Mouse (Mus musculus) mesoderm, embryonic 11.5 days (tissue): ENCODE data around the gene Sema4b.

Source experiments
- DNase-seq: peaks from one replicate; pipeline ENCODE4 v3.0.0-alpha.2; 2012; ENCODE audit warnings: low read depth, low spot score

Sema4b gene

GRCm38 (mm10) chr7:80215398-80215797 is 28.8 kb downstream of the Sema4b start:
- peak; percentile 82 for DNase-seq

- no peak for DNase-seq
Measured at GRCm38 (mm10) chr7:80216566-80216965, 29.9 kb downstream of the Sema4b start.

GRCm38 (mm10) chr7:80218666-80219065 is 32.0 kb downstream of the Sema4b start:
- DNase-seq, result no peak

GRCm38 (mm10) chr7:80220237-80220797 is 33.7 kb downstream of the Sema4b start:
- no peak for DNase-seq

- no peak for DNase-seq
Measured at GRCm38 (mm10) chr7:80221179-80221750, 34.6 kb downstream of the Sema4b start.

GRCm38 (mm10) chr7:80227065-80227464 is 40.4 kb downstream of the Sema4b start:
- DNase-seq, result no peak

GRCm38 (mm10) chr7:80230196-80230595 is 43.6 kb downstream of the Sema4b start:
- no peak for DNase-seq

GRCm38 (mm10) chr7:80231971-80232488 is 45.4 kb downstream of the Sema4b start:
- DNase-seq, result no peak

- DNase-seq, result peak; percentile 99
Measured at GRCm38 (mm10) chr7:80232489-80233029, 45.9 kb downstream of the Sema4b start, which contains the start of the genes Cib1 and Gdpgp1. Cib1 (minus strand) TSS chr7:80232813. Gdpgp1 (plus strand) TSS chr7:80232865.

- DNase-seq, result no peak
Measured at GRCm38 (mm10) chr7:80233799-80234198, 47.2 kb downstream of the Sema4b start.

- DNase-seq, result no peak
Measured at GRCm38 (mm10) chr7:80238542-80238941, 51.9 kb downstream of the Sema4b start.

- no peak for DNase-seq
Measured at GRCm38 (mm10) chr7:80241661-80242060, 55.0 kb downstream of the Sema4b start.

GRCm38 (mm10) chr7:80244851-80245250 is 58.2 kb downstream of the Sema4b start:
- DNase-seq, result no peak

- DNase-seq, result peak; percentile 98
Measured at GRCm38 (mm10) chr7:80246148-80246721, 59.6 kb downstream of the Sema4b start, which contains the start of gene Ttll13. Ttll13 (plus strand) TSS chr7:80246376.

- DNase-seq, result no peak
Measured at GRCm38 (mm10) chr7:80246859-80247258, 60.2 kb downstream of the Sema4b start.

GRCm38 (mm10) chr7:80252437-80252836 is 65.8 kb downstream of the Sema4b start:
- DNase-seq, result no peak

- DNase-seq, result no peak
Measured at GRCm38 (mm10) chr7:80252886-80253285, 66.2 kb downstream of the Sema4b start.

- DNase-seq, result no peak
Measured at GRCm38 (mm10) chr7:80255981-80256380, 69.3 kb downstream of the Sema4b start.

- no peak for DNase-seq
Measured at GRCm38 (mm10) chr7:80257706-80258105, 71.1 kb downstream of the Sema4b start.

GRCm38 (mm10) chr7:80260625-80261371 is 74.2 kb downstream of the Sema4b start, which contains the start of gene Ngrn:
Ngrn (plus strand) TSS chr7:80261215.
- peak; percentile 86 for DNase-seq

GRCm38 (mm10) chr7:80261372-80261990 is 74.8 kb downstream of the Sema4b start:
- DNase-seq, result peak; percentile 12
